Mouse (Mus musculus): ENCODE data around the gene Lrrc72.

Lrrc72 gene

GRCm38 (mm10) chr12:36190343-36190742 lies 62.9 kb downstream of the Lrrc72 start:
- no peak for DNase-seq (ENCODE audit: low spot score in 2 of 2)

DNA sequence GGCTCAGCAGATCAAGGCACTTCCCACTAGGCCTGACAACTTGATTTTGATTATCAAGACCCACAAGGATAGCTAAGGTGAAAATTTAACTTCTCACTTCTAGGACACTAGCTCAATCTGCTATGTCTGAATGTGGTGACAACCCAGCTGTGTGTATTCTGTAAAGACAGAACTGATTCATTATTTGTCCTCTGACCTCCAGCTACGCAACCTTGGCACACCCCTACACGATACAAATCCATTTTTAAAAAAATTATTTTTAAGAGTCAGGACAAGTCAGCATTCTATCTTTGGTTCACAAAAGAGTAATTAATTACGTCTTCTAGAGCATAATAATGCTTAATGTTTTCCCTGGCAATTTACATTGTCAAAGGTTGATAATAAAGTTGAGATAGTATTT lies 63.6 kb downstream of the Lrrc72 start:
- no peak for DNase-seq (ENCODE audit: low spot score in 2 of 2)

DNA sequence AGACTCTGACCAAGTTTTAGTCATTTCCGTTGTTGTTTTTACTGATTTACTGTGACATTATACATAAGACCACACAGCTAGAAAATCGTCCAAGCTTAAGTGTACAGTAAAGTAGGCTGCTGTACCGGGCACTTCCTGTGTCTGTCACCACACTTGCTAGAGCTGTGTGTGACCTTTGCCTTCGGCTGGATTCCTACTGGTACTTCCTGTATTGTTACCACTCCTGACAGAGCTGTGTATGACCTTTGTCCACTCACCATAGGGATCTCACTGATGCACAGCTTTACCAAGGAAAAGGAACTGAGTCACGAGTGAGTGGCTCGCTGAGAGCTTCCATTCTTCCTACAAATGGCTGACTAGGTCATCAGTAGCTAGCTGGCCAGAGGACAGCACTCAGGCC lies 66.1 kb downstream of the Lrrc72 start:
- DNase-seq (ENCODE audit: low spot score in 2 of 2): no peak

DNA sequence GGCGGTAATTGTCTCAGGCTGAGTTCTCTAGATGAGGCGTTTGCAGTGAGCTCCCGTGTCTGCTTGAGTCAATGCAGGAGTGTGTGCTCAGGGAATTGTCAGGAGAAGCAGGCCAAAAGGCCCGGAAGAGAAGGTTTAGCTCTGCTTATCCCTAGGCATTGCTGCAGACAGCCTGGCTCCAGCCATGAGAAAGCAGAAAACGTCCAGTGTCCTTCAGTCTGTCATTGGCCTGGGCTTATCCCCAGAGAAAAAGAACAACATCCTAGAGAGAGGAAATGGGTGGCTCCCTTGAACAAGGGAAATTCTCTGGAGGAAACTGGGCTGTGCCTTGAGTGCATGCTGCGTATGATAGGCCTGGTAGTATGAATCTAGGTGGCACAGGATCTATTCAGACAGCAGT lies 70.6 kb downstream of the Lrrc72 start:
- DNase-seq (ENCODE audit: low spot score in 2 of 2): no peak

DNA sequence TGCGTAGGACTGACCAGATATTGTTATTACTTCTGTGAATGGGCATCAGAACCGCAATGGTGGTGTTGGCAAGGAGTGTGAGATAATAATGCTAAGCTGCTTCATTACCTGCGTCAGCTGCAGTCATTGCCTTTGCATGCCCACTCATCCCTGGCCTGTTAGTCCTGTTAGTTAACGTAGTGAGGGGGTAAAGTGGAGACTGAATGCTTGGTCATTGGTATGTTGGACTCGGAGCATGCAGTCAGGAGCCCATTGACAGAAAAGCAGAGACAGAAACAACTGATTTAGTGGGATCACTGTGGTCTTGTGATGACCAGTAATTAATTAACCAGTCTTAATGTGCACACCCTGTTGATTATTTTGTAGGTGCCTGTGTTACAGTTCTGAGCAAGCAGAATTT lies 76.0 kb downstream of the Lrrc72 start:
- no peak for DNase-seq (ENCODE audit: low spot score in 2 of 2)

GRCm38 (mm10) chr12:36165299-36165698 lies 87.9 kb downstream of the Lrrc72 start:
- DNase-seq (ENCODE audit: low spot score in 2 of 2): no peak

- no peak for DNase-seq (ENCODE audit: low spot score in 2 of 2)
These were observed 88.9 kb downstream of the Lrrc72 start for GRCm38 (mm10) chr12:36164126-36164791.
